Mouse (Mus musculus) adrenal gland, postnatal 25 days (tissue): ENCODE results near the gene Ap3s2. TPM values are rescaled to one million over a fixed set of nuclear protein-coding genes. Genes with fewer than 3 reads are reported as not detected.
A peak's percentile ranks its signal among the peaks of the same experiment; 100 is the strongest.

ENCODE experiments used
- DNase-seq: peaks from one replicate; pipeline ENCODE4 v3.0.0; 2021; ENCODE audit warnings: mixed read lengths
- long read RNA-seq: library from polyadenylated mRNA; stranded (forward); transcript quantifications from one replicate; pipeline ENCODE4 v2.0.0, GENCODE M21; 2021
- total RNA-seq: library from RNA; stranded (reverse); gene quantifications from 2 replicates; pipeline ENCODE4 v1.2.3, GENCODE M21; 2021

Gene Ap3s2
- total RNA-seq = 23.8 and 34.0 TPM in 2 replicates
- long read RNA-seq, full-length matches to known transcripts = 19 of 30 reads
- long read RNA-seq, partial matches to known transcripts = 4 of 30 reads
- long read RNA-seq, other reads (novel, unspliced or antisense) = 7 of 30 reads

GRCm38 (mm10) chr7:79920344-79920983 lies at the start of gene Ap3s2:
Gene Ap3s2, minus strand, starts transcription at chr7:79920649.
- peak; percentile 83 for DNase-seq

GRCm38 (mm10) chr7:79968326-79968725 lies 47.9 kb upstream of the Ap3s2 start:
- no peak for DNase-seq

DNA sequence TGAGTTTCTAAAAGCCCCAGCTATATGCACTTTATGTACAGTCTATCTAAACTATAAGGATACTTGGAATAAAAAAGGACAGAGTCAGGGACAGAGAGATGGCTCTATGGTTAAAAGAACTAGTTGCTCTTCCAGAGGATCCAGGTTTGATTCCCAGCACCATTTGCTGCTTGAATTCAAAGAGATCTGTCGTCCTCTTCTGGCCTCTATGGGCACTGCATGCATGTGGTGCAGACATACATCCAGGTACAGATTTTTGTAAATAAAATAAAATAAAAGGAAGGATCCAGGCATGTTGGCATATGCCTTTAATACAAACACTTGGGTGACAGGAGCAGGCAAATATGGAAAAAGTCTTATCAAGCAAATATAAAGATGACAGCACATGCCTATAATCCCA lies 41.2 kb upstream of the Ap3s2 start:
- no peak for DNase-seq

GRCm38 (mm10) chr7:79956131-79956530 lies 35.7 kb upstream of the Ap3s2 start:
- DNase-seq = no peak

DNA sequence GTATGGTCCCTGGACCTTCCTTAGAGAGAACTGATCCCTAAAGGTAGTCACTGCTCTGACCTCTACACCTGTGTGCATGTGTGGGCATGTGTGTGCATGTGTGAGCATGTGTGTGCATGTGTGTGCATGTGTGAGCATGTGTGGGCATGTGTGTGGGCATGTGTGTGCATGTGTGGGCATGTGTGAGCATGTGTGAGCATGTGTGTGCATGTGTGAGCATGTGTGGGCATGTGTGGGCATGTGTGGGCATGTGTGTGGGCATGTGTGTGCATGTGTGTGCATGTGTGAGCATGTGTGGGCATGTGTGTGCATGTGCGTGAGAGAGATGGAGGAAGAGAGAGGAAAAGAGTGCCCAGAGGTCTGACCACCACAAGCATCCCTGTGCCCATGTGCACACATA lies 34.4 kb upstream of the Ap3s2 start:
- DNase-seq = no peak

- DNase-seq = no peak
Measured at GRCm38 (mm10) chr7:79951038-79951437, 30.6 kb upstream of the Ap3s2 start.

DNA sequence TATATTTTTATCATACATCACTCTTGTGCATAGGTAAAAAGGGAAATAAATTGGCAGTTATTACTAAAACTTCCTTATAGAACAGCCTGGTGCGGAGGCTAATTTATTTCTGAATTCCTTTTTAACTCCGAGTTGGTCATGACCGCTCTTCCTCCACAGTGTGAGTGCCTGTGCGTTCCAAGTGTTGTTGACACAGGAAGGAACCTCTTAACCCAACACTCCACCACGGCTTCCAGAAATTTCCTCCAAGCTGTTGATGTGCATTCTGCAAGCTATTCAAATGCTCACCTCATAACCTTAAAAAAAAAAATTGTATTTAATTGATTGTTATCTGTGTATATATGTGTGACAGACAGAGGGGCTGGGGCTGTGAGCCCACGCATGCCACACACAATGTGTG lies 29.8 kb upstream of the Ap3s2 start:
- DNase-seq = no peak

GRCm38 (mm10) chr7:79935511-79936205 lies 15.2 kb upstream of the Ap3s2 start:
- peak; percentile 50 for DNase-seq

DNA sequence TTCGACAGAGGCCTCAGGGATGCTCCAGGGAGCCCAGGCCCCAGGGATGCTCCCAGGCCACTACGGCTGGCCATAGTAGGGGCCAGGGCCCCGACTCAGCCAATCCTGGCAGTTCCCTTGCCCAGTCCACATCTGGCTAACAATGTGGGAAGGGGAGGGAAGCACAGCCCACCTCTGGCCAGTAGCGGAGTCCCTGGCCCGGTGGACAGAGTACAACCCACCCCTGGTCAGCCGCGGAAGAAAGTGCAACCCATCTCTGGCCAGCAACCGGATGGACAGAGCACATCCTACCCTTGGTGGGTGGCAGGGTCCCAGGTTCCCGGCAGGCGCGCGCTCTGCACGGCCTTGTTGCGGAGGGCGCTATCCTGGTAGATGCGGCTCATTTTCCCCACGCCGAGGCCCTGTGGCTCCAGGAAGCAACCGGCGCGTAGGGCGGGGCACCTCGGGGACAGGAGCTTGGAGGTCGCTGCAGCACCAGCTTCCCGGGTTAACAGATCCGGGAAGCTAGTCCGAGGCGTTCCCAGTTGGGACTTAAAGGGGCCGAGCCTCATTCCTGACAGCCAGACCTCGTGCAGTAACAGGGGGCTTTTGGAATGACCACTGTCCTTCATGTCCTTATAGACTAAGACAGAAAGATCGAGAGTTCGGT lies 14.5 kb upstream of the Ap3s2 start, which contains the start of gene Arpin:
Arpin (minus strand) TSS at position 498 of the 649 bp plus-strand sequence.
- peak; percentile 78 for DNase-seq

- no peak for DNase-seq
Measured at GRCm38 (mm10) chr7:79934461-79934860, 14.0 kb upstream of the Ap3s2 start.

DNA sequence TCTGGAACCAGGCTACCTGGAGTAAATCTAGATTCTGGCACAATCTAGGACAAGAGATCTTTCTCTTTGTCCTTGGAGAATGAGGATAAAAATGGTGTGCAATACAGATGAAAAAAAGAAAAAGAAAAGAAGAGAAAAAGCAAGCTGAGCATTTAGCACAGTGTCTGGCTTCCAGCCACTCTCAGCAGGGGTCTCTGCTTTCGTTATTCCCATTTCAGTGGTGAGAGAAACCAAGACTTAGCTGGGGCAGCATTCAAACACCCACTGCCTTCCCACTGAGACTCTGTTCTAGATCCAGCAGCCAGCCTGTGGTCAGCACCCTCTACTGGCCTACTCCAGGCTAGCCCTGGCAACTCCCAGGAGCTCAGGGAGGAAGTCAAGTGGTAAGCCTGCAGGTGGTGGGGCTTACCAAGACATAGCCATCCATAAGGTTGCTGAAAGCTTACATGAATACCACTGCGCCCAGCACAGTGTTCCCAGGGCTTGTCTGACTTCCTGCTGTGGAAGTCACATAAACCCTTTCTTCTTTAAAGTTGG lies 8.1 kb upstream of the Ap3s2 start:
- DNase-seq = no peak

DNA sequence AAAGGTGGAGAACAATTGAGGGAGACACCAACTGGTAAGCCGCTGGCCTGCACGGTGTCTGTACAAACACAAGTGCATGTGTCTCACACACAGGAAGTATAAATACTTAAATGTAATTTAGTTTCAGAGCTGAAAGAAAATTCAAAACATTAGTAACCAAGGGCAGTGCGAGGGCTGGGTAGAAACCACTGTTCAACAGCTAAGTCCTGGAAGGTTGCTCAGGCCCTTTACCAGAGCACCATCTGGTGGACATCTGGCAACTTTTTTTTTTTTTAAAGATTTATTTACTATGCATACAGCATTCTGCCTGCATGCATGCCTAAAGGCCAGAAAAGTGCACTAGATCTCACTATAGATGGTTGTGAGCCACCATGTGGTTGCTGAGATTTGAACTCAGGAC lies 5.9 kb downstream of the Ap3s2 start:
- no peak for DNase-seq

DNA sequence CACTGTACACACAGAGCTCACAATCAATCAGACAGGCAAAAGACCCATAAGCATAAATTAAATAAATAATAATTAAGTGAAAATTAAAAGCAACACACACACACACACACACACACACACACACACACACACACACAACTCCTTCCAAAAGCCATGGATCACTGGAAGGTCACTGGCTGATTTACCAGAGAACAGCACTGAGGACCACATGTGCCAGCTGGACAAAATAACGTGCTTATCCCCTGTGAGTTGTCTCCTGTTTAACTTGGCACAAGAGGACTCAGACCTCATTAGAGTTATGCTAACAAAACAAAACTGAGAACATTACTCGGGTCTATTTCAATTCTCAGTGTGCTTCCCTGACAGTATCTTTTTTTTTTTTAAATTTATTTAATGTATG lies 13.1 kb downstream of the Ap3s2 start:
- no peak for DNase-seq

- DNase-seq = no peak
Measured at GRCm38 (mm10) chr7:79906914-79907313, 13.5 kb downstream of the Ap3s2 start.

DNA sequence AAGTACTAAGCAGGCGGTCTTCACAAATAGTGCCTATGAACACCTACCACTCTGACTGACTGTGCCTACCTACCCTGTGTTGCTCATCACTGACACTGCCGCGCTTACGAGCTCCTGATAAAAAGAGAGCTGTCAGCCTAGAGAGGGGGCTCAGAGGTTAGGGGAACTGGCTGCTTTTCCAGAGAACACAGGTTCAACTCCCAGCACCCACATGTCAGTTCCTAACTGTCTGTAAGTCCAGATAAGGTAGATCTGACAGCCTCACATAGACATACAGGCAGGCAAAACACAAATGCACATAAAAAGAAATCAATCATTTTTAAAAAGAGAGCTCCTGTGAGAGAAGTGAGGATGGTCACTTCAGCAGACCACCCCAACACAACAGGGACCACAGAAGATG lies 15.3 kb downstream of the Ap3s2 start:
- DNase-seq = no peak

- DNase-seq = no peak
Measured at GRCm38 (mm10) chr7:79903160-79903792, 17.2 kb downstream of the Ap3s2 start.

DNA sequence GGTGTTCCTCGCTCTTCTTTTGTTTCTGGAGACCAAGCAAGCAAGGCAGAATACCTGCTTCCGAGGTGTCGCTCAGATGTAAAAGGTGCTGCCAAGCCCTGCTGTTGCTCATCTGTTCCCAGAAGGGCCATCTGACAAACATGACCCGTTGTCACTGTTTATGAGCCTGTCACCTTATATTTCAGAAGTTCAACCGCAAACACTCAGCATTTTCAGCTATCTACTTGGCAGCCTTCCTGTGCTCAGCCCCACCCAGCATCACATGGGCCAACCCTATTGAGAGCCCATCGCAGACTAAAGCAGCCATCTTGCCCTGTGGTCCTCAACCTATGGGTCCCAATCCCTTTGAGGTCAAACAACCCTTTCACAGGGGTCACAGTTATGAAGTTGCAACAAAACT lies 19.7 kb downstream of the Ap3s2 start:
- DNase-seq = no peak

DNA sequence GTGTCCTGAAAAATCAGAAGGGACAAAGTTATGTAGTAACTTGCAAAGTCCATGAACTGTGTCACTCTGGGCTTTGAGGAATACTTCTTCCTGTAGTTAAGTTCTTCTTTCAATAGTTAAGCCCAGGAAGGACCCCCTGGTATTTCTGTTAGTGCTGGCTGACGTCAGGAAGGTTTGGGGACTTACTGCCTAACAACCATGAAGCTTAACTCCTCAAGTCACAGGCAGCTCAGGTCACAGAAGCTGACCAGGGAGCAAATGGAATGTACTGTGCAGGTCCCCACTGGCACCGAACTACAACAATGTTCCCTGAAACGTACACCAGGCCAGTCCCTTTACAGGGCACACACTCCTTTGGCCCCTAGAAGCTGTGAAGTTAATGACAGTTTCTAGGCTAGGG lies 25.2 kb downstream of the Ap3s2 start:
- DNase-seq = no peak

DNA sequence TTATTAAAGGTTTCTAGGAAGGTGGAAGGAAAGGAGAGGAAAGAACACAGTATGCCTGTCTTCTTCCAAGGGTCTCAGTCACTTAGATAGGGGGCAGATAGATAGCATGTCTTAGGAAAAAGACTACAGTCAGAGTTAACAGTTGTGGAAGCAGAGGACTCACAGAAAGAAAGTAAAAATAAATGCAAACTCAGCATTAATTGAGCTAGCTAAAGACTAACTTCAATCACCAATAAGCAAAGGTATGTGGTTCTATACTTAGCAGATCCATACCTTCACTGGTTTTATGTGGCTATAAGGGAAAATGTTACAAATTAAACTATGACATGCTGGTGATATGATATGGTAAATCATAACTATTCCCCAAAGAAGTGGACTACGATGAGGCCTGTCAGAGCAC lies 25.7 kb downstream of the Ap3s2 start:
- no peak for DNase-seq

DNA sequence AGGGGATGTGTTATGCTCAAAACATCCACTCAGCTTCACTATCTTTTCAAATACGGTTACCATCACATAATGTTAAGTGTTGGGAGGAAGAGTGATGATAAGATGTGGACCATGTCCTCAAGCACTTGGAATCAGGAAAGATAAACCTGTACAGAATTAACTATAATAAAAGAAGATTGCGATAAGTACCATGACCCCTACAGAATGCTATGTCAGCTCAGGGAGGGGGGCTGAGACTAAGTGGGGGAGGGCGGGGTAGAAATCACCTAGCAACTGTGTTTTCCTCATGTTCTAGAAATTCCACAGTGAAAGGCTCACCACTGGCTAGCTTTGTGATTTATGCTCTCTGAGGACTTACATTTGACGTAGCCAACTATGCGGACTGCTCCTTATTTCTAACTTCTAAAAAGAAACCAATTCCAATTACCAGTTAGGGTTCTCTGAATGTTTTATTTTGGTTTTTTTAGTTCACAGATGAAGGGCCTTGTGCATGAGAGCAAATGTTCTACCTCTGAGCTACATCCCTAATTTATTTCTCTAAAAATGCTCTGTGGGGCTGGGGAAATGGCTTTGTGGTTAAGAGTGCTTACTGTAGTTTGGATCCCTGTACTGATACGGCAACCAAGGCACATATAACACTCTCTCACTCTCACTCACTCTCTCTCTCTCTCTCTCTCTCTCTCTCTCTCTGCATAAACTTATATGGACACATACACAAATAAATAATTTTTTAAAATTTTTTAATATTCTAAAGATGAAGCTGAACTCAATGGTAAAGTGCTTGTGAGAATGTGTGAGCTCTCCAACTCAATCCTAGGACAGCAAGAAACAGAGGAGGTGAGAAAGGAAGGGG lies 27.6 kb downstream of the Ap3s2 start:
- DNase-seq = no peak

- no peak for DNase-seq
Measured at GRCm38 (mm10) chr7:79890436-79891221, 29.8 kb downstream of the Ap3s2 start.
